Mouse (Mus musculus) spleen, adult 10 weeks (tissue): ENCODE results near the gene Cdkn2aip. TPM values are rescaled to one million over a fixed set of nuclear protein-coding genes. Genes with fewer than 3 reads are reported as not detected.

Experiments
- polyA plus RNA-seq: library from polyadenylated mRNA; stranded (reverse); fragments of 350-450 nt; fragmentation: Illumina TruSeq; extraction: RNeasy Lipid Tissue Mini Kit (QIAGEN cat#74804); gene quantifications from one replicate; pipeline ENCODE4 v1.2.3, GENCODE M21; 2015; ENCODE audit warnings: low replicate concordance; ENCODE audit not compliant: insufficient read depth

Cdkn2aip gene
- polyA plus RNA-seq = 17.5 TPM

DNA sequence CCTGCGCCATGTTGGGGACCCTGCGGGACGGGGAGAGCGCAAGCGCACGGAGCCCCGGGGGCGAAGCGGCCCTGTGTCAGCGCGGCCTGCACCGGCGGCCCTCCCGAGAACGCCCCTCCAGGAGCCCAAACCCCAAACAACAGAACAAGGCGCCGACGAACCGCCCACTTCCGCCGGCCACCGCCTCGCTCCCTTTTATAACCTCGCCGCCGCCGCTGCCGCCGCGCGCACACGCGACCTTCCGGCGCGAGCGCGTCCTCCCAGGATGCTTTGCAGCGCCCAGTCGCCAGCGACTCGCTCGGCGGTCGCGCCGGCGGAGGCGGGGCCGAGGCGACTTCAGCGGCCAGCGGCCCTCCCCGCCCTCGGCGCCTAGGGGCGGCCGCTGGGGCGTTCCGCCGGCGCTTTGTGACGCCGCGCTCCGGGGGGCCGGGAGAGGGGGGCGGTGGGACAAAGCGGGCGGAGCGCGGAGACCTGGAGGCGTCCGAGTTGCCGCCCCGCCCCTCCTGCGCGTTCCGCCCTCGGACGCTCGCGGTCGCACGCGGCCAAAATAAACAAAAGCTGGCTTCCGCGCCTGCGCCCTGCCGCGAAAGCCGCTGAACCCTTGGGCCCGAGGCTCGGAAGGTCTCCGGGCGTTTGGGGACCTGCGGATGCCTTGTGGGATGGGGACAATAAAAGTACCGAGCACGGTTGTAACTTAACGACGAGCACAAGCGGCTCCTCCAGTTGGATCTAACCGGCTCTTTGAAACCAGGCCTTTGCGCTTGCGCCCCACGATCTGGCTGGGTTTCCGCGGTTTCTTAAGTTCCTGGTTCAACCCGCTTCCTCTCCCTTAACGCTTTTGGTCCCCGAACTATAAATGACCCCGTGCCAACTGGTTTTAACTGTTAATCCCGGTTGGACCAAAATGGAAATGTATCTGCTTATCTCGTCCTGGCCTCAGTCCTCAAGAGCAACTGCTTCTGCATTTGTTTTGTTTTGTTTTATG is at the start of gene Cdkn2aip:
Gene Cdkn2aip, minus strand, starts transcription at position 172 of the 985 bp plus-strand sequence.

DNA sequence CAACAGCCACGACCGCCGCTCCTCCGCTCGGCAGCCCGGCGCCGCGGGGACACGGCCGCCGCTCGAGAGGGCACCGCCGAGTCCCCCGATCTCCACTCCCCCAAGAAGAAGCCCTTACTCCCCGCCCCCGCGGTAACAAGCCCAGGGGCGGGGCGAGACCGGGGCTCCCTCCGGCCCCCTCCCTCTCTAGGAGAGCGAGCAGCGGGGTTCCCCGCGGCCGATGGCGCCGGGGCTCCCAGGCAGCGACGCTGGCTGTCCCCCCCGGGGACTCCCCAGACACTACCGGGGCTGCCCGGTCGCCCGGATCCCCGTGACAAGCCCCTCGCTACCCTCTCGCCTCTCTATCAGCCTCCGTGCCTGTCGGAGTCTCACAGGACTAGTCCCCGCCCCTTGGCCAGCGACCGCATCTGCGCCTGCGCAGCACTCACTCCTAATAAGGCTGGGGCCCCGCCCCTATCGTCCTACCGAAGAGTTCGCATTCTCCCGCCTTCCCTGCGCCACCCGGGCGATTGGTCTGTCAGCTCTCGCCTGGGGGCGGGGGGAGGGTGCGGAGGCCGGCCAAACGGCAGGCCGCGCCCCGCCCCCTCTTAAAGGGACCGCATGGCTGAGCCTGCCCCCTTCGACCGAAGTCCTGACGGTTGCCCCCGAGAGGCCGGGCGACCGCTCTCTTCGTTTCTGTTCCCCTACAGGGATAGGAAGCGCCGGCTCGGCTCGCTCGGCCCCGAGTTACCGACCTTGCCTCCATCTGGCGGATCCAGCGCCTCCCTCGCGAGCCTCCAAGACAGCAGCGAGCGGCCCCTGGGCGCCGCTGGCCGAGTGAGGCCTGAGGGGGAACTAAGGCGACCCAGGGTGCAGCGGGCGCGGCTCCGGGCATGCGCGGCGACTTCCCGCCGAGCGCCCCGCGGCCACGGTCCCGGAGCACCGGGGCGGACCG is 38.7 kb downstream of the Cdkn2aip start, which contains the start of gene Ing2:
Gene Ing2, minus strand, starts transcription at position 780 of the 934 bp plus-strand sequence.

Other genes starting within 250 kb of the Cdkn2aip start
- gene Trappc11, start 180.5 kb downstream of the Cdkn2aip start, polyA plus RNA-seq = 30.8 TPM
- gene Rwdd4a, start 180.3 kb downstream of the Cdkn2aip start, polyA plus RNA-seq = 29.6 TPM
- 29.0 TPM for gene Ing2, start 38.4 kb downstream of the Cdkn2aip start, polyA plus RNA-seq
- gene Cldn24, start 108.2 kb upstream of the Cdkn2aip start, polyA plus RNA-seq = not detected
- gene Cldn22, start 110.5 kb upstream of the Cdkn2aip start, polyA plus RNA-seq = not detected